Mouse (Mus musculus): ENCODE data around the gene Fbxl22.

Gene Fbxl22

DNA sequence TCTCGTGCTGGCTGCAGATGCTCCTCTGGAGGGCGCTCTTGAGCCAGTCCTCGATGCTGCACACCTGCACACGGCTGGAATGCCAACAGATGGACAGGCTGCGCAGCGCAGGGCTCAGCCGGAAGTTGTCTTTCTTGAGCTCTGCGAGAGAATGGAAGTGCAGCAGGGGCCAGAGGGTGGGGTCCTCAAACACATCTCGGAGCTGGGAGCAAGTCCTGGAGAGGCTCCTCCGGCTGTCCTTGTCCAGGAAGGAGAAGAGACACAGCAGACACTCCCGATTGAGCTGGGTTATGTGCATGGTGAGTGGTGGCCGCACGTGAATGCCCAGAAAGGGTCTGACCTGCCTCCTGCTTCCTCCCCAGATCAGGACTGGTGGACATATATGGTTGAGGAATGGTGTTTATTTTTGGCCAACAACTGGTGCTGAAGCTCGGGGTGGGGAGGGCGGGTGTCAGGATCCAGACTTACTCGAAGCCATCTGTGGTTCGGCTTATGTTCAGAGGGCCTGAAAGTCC, at the start of gene Fbxl22:
TSS of gene Fbxl22 (minus strand) at position 338 of the 515 bp plus-strand sequence.
- DNase-seq (ENCODE audit: low spot score in 2 of 2): peak in 1 of 2 experiments; percentile 68

DNA sequence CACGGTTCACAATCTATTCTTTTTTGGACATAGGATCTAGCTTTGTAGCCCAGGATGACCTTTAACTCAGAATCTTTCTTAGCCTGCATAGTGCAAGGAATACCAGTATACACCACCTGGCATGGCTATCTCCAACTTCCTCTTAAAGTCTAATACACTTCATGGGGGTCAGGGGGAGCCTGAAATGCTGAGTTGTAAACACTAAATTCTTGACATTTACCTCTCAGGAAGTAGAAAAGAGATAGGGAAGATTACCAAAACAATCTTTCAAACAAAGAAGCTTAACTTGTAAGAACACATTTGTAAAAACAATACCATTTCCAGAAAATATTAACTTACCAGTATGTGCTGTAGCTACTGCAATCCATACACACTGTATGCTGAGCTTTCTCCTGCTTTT, 47.8 kb upstream of the Fbxl22 start:
- DNase-seq (ENCODE audit: low spot score in 2 of 2): no peak

DNA sequence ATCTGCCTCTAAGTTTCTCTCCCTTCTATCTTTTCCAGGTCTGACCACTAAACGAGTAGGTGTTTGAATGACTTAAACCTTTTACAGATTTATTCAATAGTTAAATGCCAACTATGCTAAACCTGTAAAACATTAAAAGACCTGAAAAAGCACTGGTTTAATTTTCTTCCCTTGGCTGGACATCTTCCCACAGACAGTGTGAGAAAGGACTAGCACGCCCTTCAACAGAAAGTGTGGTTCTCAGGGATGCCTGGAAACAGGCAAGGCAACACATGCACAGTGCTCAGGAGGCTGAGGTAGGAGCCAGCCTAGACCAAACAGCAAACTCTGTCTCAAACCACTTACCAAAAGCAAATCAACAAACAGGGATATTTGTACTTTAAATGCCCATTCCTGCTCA, 47.1 kb upstream of the Fbxl22 start:
- DNase-seq (ENCODE audit: low spot score in 2 of 2): no peak

DNA sequence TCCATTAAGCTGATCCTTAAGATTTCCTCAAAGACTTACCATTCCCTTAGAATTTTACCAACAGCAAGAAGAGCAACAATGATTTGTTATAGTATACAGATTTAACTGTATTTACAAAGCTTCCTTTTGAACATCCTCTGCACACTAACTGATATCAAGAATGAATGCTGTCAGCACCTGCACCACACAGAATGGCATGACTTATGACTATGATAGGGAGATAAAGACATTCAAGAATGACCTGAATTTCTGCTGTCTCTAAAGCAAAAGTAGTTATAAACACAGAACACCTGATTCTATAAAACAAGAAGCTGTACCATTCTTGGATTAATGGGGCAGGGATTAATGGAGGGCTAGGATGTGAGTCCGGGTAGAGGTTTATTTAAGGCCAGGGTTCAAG, 46.3 kb upstream of the Fbxl22 start:
- no peak for DNase-seq (ENCODE audit: low spot score in 2 of 2)

DNA sequence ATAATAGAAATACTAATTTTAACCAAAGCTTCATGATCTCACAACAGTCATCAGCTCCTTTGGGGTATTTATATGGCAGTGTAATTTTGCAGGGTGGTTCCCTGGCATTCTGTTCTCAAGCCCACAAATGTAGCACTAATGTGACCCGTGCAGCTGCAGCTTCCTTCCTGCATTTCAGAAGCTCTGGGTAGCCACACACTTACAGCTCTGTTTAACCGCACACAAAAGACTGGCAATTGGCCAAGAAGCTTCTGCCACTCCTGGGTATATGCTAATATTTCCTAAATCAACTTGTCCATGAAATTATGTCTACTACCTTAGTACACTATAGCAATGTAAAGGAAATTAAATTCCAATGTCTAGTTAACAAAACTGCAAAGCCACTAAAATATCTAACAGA, 45.9 kb upstream of the Fbxl22 start:
- DNase-seq (ENCODE audit: low spot score in 2 of 2): peak in 1 of 2 experiments; percentile 4

DNA sequence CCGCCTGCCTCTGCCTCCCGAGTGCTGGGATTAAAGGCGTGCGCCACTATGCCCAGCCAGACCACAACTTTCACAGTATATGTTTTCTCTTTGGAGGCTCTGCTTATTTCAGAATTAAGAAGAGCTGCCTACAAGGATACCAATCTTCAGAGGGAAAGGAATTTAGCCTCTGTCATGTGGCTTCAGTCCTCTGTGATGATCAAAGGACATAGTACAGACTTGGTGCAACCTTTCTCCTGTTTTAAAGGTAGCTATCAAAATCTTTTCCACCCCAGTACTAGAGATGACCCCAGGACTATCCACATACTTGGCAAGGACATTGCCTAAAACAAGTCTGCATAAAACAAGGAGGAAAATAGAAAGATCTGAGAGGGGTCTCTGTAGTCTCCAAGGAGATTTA, 44.6 kb upstream of the Fbxl22 start:
- no peak for DNase-seq (ENCODE audit: low spot score in 2 of 2)

DNA sequence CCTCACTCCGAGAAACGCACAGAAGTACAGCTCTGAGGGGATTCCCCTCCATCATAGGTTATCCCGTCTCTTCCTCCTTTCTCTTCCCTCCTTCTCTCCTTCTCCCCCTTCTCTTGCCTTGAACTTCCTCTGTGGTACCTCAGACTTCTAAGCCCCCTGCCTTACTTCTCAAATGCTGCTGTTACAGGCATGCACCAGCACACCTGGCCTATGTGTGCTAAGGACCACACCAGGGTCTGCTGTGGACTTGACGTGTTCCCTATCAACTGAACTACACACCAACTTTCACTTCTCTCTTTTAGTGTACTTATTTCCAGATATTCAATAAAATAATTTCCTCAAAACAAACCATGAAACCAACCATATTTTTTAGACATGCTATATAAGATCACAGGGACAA, 28.4 kb upstream of the Fbxl22 start:
- DNase-seq (ENCODE audit: low spot score in 2 of 2): no peak

DNA sequence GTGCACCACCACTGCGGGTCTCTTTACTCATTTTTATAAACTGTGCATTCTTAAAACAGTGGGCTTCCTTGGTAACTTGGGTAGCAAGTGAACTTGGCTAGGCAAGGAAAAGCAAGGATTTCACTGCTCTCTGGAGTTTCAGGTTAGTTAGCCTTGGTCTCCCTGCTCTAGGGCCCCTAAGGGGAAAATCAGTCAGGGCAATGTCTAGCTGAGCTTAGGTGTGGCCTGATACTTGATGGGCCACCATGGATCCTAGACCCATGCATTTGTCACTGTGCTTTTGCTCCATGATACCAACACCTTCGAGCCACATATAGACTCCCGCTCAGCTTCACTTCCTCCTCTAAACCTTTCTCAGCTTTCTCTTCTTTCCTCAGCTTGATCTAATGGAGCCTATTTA, 7.2 kb upstream of the Fbxl22 start:
- DNase-seq (ENCODE audit: low spot score in 2 of 2): no peak

DNA sequence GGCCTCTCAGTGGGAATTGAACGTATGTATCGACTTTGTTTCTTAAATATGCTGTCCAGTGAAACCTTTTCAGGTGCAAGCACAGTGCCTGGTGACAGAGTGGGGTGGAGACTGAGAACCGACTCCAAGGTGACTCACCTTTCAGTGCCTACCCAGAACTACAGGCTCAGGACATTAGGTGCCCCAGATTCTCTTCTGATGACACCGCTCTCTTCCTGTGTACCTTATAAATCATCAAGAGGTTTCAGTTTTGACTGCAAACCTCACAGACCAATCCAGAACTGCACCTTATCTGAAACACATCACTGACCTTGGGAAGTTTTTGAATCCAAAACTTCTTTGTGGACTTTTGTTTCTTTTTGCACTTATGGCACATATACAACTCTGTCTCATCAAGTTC, 5.9 kb upstream of the Fbxl22 start:
- DNase-seq (ENCODE audit: low spot score in 2 of 2): no peak

DNA sequence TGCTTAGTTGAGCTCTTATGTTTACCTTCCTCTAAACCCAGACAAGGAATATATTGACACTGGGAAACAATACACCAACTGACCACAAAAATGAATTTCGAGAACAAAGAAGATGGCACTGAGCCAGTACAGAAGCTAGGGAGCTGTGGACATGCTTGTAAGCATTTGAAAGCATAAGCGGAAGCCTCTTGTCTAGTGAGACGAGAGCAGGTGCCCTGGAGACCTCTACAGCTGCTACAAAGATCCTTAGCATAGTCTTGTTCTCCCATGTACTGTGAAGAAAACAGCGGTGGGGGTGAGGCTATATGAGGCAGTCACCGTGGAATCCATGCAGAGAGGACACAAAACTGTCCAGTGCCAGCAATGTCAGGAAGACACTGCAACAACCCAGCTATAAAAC, 4.5 kb upstream of the Fbxl22 start:
- DNase-seq (ENCODE audit: low spot score in 2 of 2): no peak

DNA sequence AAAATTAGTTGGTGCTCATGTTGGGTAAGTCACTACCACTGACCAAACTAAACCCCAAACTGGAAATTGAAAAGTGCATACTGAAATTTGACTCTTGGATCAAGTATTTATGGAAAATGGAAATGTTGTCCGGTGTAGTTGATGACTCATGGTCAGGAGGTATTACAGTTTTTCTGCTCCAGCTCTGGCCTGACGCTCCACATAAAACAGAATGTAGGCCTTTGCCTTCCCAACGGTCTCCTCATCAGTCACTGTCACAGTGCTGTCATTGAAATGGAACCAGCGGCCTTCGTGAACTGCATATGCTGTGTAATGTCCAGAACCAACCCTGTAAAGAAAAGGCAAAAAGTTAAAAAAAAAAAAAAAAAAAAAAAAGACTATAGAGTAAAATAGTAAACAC, 3.9 kb upstream of the Fbxl22 start:
- no peak for DNase-seq (ENCODE audit: low spot score in 2 of 2)

DNA sequence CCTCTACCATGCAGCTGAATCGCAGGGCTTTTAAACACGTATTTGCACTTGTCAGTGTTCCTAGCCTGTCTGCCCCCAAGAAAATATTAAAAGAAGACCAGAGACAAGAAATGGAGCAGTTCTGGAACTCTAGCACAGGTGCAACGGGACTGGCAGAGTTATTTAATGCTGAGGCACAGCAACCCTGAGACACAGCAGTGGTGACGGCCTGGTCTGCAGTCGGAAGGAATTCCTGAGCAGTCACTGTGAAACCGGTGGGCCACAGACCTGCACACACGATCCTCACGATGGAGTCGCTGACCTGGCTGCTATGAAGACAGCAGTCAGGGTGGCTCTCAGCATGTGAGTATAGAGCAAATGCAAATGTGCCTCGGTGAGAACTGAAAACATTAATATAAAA, 3.4 kb upstream of the Fbxl22 start:
- DNase-seq (ENCODE audit: low spot score in 2 of 2): no peak

DNA sequence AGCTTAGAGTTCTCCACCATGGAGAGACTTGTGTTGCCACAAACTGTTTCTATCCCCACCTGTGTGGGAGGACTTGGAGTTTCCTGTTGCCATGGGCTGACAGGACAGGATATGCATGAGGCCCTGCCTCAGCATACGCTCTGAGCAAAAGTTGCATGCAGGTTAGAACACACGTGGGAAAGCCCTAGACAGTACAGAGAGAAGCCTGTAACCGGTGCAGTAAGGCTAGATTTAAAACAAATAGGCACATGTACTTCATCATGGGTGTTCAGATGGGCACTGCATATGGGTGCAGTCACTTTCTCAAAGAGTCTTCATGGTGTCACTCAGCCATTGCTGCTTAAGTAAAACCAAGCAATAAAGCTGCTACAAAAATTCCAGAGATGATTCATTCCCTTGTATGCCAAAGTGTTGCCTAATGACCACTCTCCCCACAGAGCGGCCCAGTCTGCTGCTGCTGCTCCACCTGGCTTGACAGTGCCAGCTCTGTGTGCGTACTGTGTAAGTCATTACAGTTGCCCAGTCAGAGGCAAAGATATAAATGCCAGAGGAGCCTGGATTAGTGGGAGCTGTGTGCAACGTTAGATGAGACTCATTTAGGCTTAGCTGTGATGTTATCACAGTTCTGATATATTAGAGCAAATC, 2.0 kb upstream of the Fbxl22 start:
- no peak for DNase-seq (ENCODE audit: low spot score in 2 of 2)

DNA sequence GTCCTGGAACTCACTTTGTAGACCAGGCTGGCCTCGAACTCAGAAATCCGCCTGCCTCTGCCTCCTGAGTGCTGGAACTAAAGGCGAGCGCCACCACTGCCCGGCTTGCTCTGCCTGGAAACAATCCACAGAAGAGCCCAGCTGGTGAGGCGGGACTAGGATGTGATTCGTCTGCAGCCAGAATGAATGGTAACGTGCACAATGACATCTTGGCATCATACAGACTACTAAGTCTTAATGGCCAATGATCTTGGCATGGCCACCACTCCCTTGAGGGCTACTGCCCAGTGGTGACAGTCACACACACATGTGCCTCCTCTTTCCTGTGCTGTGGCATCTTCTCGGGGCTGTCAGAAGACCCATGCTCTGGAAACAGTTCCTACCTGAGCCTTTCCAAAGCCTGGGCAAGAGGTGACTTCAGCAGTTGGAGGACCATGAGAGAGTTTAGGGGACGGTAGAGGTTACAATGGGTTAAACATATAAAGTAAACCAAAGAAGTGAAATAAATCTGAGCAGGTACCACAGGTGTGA, 1.4 kb upstream of the Fbxl22 start:
- DNase-seq (ENCODE audit: low spot score in 2 of 2): no peak

DNA sequence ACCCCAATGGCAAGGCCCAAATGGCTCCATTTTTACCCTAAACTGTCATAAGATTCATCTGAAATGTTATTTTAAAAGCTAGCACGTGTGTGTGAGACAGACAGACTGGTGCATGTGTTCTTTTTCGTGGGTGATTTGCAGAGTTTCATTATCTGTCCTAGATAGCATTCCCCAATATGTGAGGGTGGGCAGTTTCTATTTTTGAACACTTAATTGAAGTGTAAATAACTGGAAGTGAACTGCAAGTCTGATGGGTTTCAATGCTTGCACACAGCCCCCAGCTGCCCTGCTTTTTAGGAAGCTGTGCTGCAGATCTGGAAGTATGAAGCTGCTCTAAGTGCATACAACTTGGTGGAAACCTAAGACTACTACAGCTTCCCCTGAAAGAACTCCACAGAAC, 722 bp upstream of the Fbxl22 start:
- no peak for DNase-seq (ENCODE audit: low spot score in 2 of 2)

DNA sequence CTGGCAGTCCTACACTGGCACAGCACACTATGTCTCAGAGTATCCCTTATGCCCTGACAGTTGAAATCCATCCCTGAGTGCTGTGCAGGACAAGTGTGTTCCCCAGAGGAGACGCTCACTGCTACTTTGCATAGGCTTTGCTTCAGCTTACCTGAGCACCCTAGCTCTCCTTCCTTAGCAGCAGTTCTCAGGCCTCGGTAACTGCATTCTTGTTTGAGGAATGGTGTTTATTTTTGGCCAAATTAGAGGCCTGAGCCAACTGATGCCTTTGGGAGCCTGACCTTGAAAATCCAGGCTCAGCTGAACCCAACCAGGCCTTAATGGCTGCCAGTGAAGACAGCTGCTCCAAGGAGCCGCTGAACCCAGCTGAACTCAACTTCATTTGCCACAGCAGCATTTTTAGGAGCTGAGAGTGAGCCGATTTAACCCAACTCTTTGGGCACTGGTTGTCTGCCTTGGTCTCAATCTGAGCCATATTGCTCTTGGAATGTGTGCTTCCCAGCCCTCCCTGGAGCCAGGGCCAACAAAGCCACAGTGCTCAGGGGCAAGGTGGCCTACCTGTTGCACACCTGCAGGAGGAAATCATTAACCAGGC, 635 bp downstream of the Fbxl22 start:
- no peak for DNase-seq (ENCODE audit: low spot score in 2 of 2)

DNA sequence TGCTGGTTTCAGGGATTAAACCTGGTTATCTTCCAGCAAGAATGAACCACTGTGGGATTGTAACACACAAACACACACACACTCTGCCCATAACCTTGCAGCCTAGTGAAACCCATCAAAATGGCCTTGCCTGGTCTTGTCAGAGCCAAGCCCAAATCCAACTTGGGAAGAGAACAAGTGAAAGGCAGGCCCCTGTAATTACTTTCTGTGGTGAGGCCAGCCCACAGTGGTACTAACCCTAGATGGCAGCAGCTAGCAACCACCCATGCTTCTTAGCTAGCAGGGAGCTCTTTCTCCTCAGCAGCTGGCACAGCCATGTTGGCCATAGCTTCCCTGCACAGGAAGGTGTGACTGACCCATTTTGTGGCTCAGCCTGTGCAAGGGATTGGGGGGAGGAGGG, 1.2 kb downstream of the Fbxl22 start:
- no peak for DNase-seq (ENCODE audit: low spot score in 2 of 2)

DNA sequence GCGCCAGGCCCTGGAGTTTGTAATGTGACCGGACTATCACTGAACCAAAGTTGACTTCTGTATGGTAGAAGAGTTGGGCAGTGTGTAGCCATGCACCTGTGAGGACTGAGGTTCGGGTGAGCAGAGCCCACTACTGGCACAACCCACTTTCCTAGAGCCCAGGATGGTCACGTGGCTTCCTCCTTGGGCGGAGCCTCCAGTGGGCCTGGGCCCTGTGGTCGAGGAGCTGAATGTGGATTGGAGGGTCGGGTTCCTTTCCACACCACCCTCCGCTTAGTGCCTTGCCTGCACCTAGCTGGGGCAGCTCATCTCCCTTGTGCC, 2.1 kb downstream of the Fbxl22 start:
- peak; percentile 71 to 87 for DNase-seq (ENCODE audit: low spot score in 2 of 2)

DNA sequence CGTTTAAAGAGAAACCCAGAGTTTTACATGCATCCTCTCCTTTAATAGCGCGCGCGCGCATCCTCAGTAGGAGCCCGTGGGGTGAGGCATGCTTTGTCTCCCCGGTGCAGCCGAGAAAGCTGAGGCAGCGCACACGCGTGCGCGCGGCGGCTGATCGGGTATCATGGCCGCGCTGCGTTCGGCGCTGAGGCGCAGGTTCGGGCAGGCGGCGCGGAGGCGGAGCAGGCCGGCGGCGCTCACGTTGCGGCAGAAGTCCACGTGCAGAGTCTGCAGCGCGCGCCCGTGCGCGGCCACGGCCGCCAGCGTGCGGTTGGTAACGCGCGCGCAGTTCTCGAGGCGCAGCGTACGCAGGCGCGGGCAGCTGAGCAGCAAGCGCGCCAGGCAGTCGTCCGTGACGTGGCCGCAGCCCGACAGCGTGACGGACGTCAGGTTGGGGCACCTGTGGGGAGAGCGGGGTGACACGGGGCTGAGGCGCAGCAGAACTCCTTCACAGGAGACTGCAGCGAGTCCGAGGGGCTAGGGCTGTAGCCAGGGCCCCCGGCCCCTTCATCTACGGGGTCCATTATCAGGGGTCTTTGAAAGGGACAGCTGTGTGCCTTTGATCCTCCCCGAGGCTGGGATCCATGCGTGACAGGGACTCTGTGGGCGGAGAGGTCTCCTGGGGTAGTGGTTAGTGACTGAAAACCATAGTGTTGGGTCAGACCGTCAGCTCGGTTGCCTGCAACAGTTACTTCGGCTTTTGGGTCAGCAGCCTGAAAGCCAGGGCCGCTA, 2.6 kb downstream of the Fbxl22 start:
- peak; percentile 96 for DNase-seq (ENCODE audit: low spot score in 2 of 2)

DNA sequence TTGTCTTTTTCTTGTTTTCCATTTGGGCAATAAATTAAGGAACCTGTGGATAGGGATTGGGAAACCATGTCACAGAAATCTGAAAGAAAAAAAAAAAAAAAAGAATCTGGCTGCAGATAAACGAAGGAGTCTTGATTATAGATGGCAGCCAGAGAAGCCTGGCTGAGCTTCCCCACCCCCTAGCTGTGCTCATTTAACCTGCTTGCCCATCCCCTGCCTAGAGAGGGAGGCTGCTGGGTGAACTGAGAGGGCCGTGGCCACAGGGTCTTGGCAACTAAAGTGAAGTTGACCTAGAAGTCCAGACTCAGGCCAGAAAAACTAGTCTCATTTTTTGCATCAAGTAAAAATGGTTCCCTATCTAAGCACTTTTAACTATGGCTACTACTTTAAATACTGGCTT, 3.4 kb downstream of the Fbxl22 start:
- DNase-seq (ENCODE audit: low spot score in 2 of 2): no peak

DNA sequence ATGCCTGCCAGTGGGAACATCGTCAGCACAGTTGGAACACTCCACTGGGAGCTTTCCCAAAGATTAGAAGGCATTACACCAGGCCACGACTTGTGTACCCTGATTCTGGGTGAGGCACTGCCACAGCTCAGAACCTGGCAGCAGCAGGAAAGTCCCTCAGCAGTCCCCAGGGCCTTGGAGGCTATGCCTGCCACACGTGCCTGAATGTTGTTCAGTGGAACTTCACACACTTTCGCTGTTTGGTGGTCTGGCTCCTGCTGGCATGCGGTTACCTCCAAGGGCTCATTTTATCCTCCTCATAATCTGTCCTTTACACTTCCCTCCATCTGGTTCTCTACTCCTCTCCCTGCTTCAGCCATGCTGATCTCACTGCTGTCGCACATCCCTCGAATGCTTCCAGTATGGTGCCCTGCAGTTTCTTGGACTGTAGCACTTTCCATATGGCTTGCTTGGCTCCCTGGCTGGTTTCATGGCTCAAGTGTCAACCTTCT, 4.0 kb downstream of the Fbxl22 start:
- DNase-seq (ENCODE audit: low spot score in 2 of 2): no peak

DNA sequence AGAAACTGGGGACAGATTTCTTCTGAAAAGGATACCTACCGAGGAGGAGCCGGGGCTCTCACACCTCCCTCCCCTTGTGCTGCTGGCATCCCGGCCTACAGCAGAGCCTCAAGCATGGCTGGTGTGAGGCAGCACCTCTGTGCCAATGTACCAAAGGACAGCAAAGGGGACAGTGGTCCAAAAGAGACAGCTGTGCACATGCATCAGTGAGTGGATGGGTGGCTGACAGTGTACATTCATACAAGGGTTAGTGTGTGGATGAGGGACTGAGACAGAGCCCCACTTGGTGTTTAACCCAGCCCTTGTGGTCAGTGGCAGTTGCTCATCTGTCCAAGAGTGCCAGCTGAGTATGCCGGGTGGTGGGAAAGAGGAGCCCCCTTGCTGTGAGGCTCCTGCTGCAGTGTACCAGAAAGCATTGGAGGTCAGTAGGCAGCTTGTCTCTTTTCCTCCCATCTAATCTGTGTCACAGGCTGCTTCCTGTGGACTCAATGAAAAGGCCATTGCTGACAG, 5.4 kb downstream of the Fbxl22 start:
- DNase-seq (ENCODE audit: low spot score in 2 of 2): no peak

DNA sequence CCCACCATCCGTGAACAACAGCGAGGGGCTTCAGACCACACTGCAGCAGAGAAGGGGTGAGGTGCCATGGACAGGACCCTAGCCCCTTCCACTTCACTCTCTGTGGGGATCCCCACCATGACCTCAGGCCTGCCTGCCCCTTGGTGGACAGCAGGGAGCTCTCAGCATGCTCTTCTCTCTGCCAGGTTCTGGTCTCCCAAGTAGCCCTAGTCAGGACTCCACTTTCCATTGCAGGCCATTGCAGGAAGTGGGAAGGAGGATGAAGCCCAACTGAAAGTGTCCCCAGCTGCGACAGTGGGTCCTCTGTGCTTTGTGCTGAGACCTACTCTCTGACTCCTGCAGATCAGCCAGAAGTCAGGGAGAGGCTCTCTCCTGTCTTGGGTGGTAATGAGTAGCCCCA, 6.7 kb downstream of the Fbxl22 start:
- no peak for DNase-seq (ENCODE audit: low spot score in 2 of 2)

All from left cerebral cortex, adult 9 months (tissue).